Mouse (Mus musculus) spleen, embryonic (tissue): Measurements from ENCODE around the gene Scimp.
"Not testable (repeated sequence)": the region's sequence is repeated elsewhere in the genome, so short reads cannot be mapped to it uniquely, and the experiment has no call there.

Experiments used
- CTCF ChIA-PET: fragments of 350-600 bp; sonication (Branson Sonifier 250); formaldehyde crosslinking; loops from one replicate; lab custom pipeline; 2022; lab: Charles Lee

Scimp gene

GRCm38 (mm10) chr11:70777634-70778033 lies 34.8 kb downstream of the Scimp start:
- CTCF ChIA-PET = interaction anchor here (0.6 to 3.7 kb wide), 8 partner anchors 10 to 76 kb away, joined by 3 to 16 read pairs (median 4); no protein-coding TSS in a partner anchor

- CTCF ChIA-PET = interaction anchor here (0.6 to 1.6 kb wide), 5 partner anchors 11 to 113 kb away, joined by 3 to 8 read pairs (median 5); no protein-coding TSS in a partner anchor
These were observed 35.4 kb downstream of the Scimp start for GRCm38 (mm10) chr11:70776830-70777571.

- CTCF ChIA-PET = no interaction called here
These were observed 41.6 kb downstream of the Scimp start for GRCm38 (mm10) chr11:70770804-70771203.

GRCm38 (mm10) chr11:70765776-70766445 lies 46.5 kb downstream of the Scimp start:
- CTCF ChIA-PET = interaction anchor here (0.5 to 0.7 kb wide), 3 partner anchors 87 to 978 kb away, joined by 3 to 4 read pairs (median 4); no protein-coding TSS in a partner anchor

- CTCF ChIA-PET = no interaction called here
These were observed 48.2 kb downstream of the Scimp start, which contains the start of gene Zfp3 for GRCm38 (mm10) chr11:70763936-70764808. Gene Zfp3 (plus strand): TSS chr11:70764209.

GRCm38 (mm10) chr11:70763582-70763935 lies 48.8 kb downstream of the Scimp start:
- CTCF ChIA-PET = no interaction called here

- CTCF ChIA-PET = interaction anchor here (0.6 kb wide), 1 partner anchor 15 kb away, joined by 3 read pairs; no protein-coding TSS in a partner anchor
These were observed 49.7 kb downstream of the Scimp start for GRCm38 (mm10) chr11:70762641-70763040.

- CTCF ChIA-PET = not testable (repeated sequence)
These were observed 51.9 kb downstream of the Scimp start for GRCm38 (mm10) chr11:70760446-70760845.

GRCm38 (mm10) chr11:70755645-70756044 lies 56.7 kb downstream of the Scimp start:
- CTCF ChIA-PET = interaction anchor here (0.7 kb wide), 1 partner anchor 126 kb away, joined by 3 read pairs; no protein-coding TSS in a partner anchor

GRCm38 (mm10) chr11:70754958-70755357 lies 57.4 kb downstream of the Scimp start:
- CTCF ChIA-PET = interaction anchor here (0.6 kb wide), 1 partner anchor 310 kb away, joined by 13 read pairs; no protein-coding TSS in a partner anchor

- CTCF ChIA-PET = interaction anchor here (0.6 kb wide), 1 partner anchor 309 kb away, joined by 13 read pairs; no protein-coding TSS in a partner anchor
These were observed 57.9 kb downstream of the Scimp start for GRCm38 (mm10) chr11:70754476-70754875.

GRCm38 (mm10) chr11:70753146-70753545 lies 59.2 kb downstream of the Scimp start:
- CTCF ChIA-PET = interaction anchor here (0.6 kb wide), 2 partner anchors 304 to 725 kb away, joined by 3 to 4 read pairs; no protein-coding TSS in a partner anchor

GRCm38 (mm10) chr11:70752337-70753017 lies 59.9 kb downstream of the Scimp start:
- CTCF ChIA-PET = no interaction called here

GRCm38 (mm10) chr11:70747876-70748545 lies 64.4 kb downstream of the Scimp start:
- CTCF ChIA-PET = no interaction called here

GRCm38 (mm10) chr11:70745636-70746035 lies 66.8 kb downstream of the Scimp start:
- CTCF ChIA-PET = interaction anchor here (0.6 kb wide), 1 partner anchor 14 kb away, joined by 3 read pairs; no protein-coding TSS in a partner anchor

- CTCF ChIA-PET = interaction anchor here (0.6 kb wide), 1 partner anchor 83 kb away, joined by 4 read pairs; no protein-coding TSS in a partner anchor
These were observed 69.6 kb downstream of the Scimp start for GRCm38 (mm10) chr11:70742581-70743459.

- CTCF ChIA-PET = no interaction called here
These were observed 70.3 kb downstream of the Scimp start for GRCm38 (mm10) chr11:70742117-70742516.

- CTCF ChIA-PET = no interaction called here
These were observed 70.8 kb downstream of the Scimp start for GRCm38 (mm10) chr11:70741603-70742002.
